Mouse (Mus musculus) heart, embryonic 13.5 days (tissue): Measurements from ENCODE around the gene Ezh2. TPM values are rescaled to one million over a fixed set of nuclear protein-coding genes. Genes with fewer than 3 reads are reported as not detected.
"Not testable (repeated sequence)": the region's sequence is repeated elsewhere in the genome, so short reads cannot be mapped to it uniquely, and the experiment has no call there.

Experiments used
- ATAC-seq: fragments of 200-750 bp; cut with Nextera tagmentation; 2 replicates; pipeline ENCODE4 v1.8.0; 2017; ENCODE audit warnings: moderate TSS enrichment; ENCODE audit not compliant: insufficient number of reproducible peaks, low FRiP score, low TSS enrichment; ENCODE audit errors: extremely low read depth
- H3K27ac ChIP-seq: fragments of 300-500 bp; sonication (generic); replicated peaks from 2 replicates; pipeline ENCODE4 v1.5.1; 2015; ENCODE audit warnings: moderate library complexity, mild to moderate bottlenecking, inconsistent platforms
- H3K27me3 ChIP-seq: fragments of 300-500 bp; sonication (generic); replicated peaks from 2 replicates; pipeline ENCODE4 v1.6.1; 2015; ENCODE audit warnings: mild to moderate bottlenecking, inconsistent platforms
- H3K36me3 ChIP-seq: fragments of 300-500 bp; sonication (generic); 2 replicates; pipeline ENCODE4 v1.6.1; 2015; ENCODE audit warnings: mild to moderate bottlenecking, inconsistent platforms
- H3K4me1 ChIP-seq: fragments of 300-500 bp; sonication (generic); 2 replicates; pipeline ENCODE4 v1.6.1; 2015; ENCODE audit warnings: inconsistent platforms
- H3K4me2 ChIP-seq: fragments of 300-500 bp; sonication (generic); 2 replicates; pipeline ENCODE4 v1.6.1; 2015; ENCODE audit warnings: inconsistent platforms, mild to moderate bottlenecking, moderate library complexity
- H3K4me3 ChIP-seq: fragments of 300-500 bp; sonication (generic); 2 replicates; pipeline ENCODE4 v1.5.1; 2015; ENCODE audit warnings: moderate library complexity, mild to moderate bottlenecking, inconsistent platforms
- H3K9ac ChIP-seq: fragments of 300-500 bp; sonication (generic); 2 replicates; pipeline ENCODE4 v1.6.1; 2015; ENCODE audit warnings: inconsistent platforms, mild to moderate bottlenecking, moderate library complexity
- H3K9me3 ChIP-seq: fragments of 300-500 bp; sonication (generic); 2 replicates; pipeline ENCODE4 v1.6.1; 2016; ENCODE audit warnings: inconsistent platforms
- WGBS: fragments of 180-500 bp; shearing (Covaris S2); methylation state at CpG from one replicate; pipeline ENCODE4 v1.1.7; 2015; ENCODE audit warnings: mixed read lengths; 5-methylcytosine and 5-hydroxymethylcytosine counted together
- polyA plus RNA-seq: library from polyadenylated mRNA; unstranded; fragments of >200 nt; fragmentation: Nextera tagmentation; extraction: Ambion mirVana; gene quantifications from 2 replicates; pipeline ENCODE4 v1.2.1, GENCODE M21; 2015

Ezh2 gene
- polyA plus RNA-seq, 1 experiment from 2014 or later = 56.9 TPM

- 6% methylated on average over 6 of the region's 6 CpGs for WGBS
- ATAC-seq = no peak
Observed at GRCm38 (mm10) chr6:47595696-47596095, 555 bp upstream of the Ezh2 start.

DNA sequence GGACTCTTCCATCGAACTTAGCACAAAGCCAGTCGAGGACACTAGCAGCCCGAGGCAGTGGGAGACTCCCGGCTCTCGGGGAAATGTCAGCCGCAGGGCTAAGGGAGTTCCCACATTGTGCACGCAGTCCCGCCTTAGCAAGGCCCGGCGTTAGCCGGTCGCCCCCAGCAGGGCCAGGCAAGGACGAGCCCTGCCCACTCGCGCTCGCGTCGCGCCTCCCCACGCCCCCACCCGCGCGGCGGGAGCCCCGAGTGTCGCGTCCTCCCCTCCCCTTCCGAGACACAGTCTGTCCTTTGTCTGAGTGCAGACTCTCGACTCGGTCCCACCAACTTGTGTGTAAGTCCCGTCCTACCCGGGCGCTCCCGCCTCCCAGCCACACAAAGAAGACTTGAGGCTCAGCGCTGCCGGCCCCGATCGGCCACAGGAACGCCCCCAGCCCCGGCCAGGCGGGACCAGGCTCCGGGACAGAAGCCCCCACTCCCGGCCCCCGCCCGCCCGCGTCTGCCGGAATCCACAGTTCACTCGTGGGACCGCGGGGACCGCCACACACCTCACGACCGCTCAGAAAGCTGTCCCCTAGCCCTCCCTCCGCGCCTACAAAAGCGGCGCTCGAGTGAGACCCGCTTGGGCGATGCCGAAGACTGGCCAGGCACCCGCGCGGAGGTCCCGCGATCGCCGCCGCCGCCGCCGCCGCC, 853 bp downstream of the Ezh2 start:
- Histone ChIP-seq H3K9me3 (no peaks in the 10 kb centered on the region), H3K36me3 (no peaks in the 10 kb centered on the region), H3K4me2 (peak overlapping the region; percentile 89), H3K27me3 (no peaks in the 10 kb centered on the region), H3K4me1 (peaks cover 21% of the 10 kb centered on the region), H3K4me3 (peak overlapping the region; percentile 96), H3K27ac (peak overlapping the region; percentile 99), H3K9ac (peak overlapping the region; percentile 99)
- WGBS = under 1% methylated on average over 71 of the region's 74 CpGs
- peak; percentile 65 for ATAC-seq

More at GRCm38 (mm10) chr6:47595696-47596095, 555 bp upstream of the Ezh2 start:
- Histone ChIP-seq H3K27me3 (no peaks in the 10 kb centered on the region), H3K4me3 (peak overlapping the region; percentile 96), H3K27ac (peak overlapping the region; percentile 99), H3K9ac (peak overlapping the region; percentile 88), H3K4me1 (peaks cover 17% of the 10 kb centered on the region), H3K36me3 (no peaks in the 10 kb centered on the region), H3K9me3 (no peaks in the 10 kb centered on the region), H3K4me2 (peak overlapping the region; percentile 89)

GRCm38 (mm10) chr6:47593590-47593989, 1.6 kb downstream of the Ezh2 start:
- ATAC-seq = no peak
- peak overlapping the region; percentile 89 for H3K4me2 ChIP-seq
- peaks cover 25% of the 10 kb centered on the region for H3K4me1 ChIP-seq
- no peaks in the 10 kb centered on the region for H3K9me3 ChIP-seq
- peak overlapping the region; percentile 96 for H3K4me3 ChIP-seq
- H3K27me3 ChIP-seq = no peaks in the 10 kb centered on the region
- peak overlapping the region; percentile 99 for H3K27ac ChIP-seq
- WGBS = 12% methylated on average over 9 of the region's 9 CpGs
- H3K36me3 ChIP-seq = no peaks in the 10 kb centered on the region
- peak overlapping the region; percentile 99 for H3K9ac ChIP-seq

GRCm38 (mm10) chr6:47587332-47587731, 7.8 kb downstream of the Ezh2 start:
- not testable (repeated sequence) for H3K4me2 ChIP-seq, H3K9ac ChIP-seq, H3K27ac ChIP-seq, H3K36me3 ChIP-seq, H3K27me3 ChIP-seq, H3K4me3 ChIP-seq, H3K9me3 ChIP-seq, ATAC-seq
- H3K4me1 ChIP-seq = peaks cover 21% of the 10 kb centered on the region
- WGBS = 91% methylated on average over 2 of the region's 2 CpGs

GRCm38 (mm10) chr6:47572887-47573286, 22.3 kb downstream of the Ezh2 start:
- Histone ChIP-seq H3K9me3 (no peaks in the 10 kb centered on the region), H3K27me3 (no peaks in the 10 kb centered on the region), H3K9ac (no peak overlapping the region), H3K27ac (no peak overlapping the region), H3K4me2 (no peak overlapping the region), H3K4me1 (no peaks in the 10 kb centered on the region), H3K4me3 (no peak overlapping the region), H3K36me3 (peaks cover 55% of the 10 kb centered on the region)
- 90% methylated on average over 2 of the region's 2 CpGs for WGBS
- no peak for ATAC-seq

DNA sequence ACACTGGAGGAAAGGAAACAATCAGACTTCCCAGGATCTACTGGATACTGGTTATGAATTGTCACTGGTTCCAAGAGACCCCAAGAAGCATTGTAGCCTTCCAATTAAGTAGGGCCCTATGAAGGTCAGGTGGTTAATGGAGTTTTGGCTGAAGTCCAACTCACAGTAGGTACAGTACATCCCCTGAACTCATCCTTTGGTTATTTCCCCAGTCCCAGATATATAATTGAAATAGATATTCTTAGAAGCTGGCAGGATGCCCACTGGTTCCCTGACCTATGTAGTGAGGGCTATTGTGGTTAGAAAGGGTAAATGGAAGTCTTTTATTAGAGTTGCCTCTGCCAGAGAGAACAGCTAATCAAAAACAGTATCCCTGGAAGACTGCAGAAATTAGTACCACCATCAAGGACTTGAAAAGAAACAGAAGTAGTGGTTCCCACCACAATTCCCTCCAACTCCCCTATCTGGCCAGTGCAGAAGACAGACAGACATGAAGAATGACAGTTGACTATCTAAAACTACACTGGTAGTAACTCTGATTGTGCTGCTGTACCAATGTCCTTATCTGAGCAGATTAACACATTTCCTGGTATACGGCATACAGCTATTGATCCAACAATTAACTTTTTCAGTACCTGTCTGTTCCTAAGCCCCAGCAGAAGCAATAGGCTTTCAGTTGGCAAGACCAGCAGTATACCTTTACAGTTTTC, 29.7 kb downstream of the Ezh2 start:
- peak overlapping the region; percentile 9; the same call in 1 of the 2 replicates for H3K27ac ChIP-seq
- 29% methylated on average over 1 of the region's 1 CpGs for WGBS
- H3K9me3 ChIP-seq = no peaks in the 10 kb centered on the region
- no peak for ATAC-seq
- H3K9ac ChIP-seq = no peak overlapping the region
- no peaks in the 10 kb centered on the region for H3K27me3 ChIP-seq
- no peak overlapping the region for H3K4me3 ChIP-seq
- H3K4me2 ChIP-seq = no peak overlapping the region
- H3K36me3 ChIP-seq = peaks cover 83% of the 10 kb centered on the region
- H3K4me1 ChIP-seq = peaks cover 16% of the 10 kb centered on the region

GRCm38 (mm10) chr6:47561426-47561825, 33.7 kb downstream of the Ezh2 start:
- no peaks in the 10 kb centered on the region for H3K9me3 ChIP-seq
- H3K36me3 ChIP-seq = peaks cover 78% of the 10 kb centered on the region
- WGBS = 84% methylated on average over 5 of the region's 5 CpGs
- no peak overlapping the region for H3K4me3 ChIP-seq
- H3K27ac ChIP-seq = no peak overlapping the region
- H3K27me3 ChIP-seq = no peaks in the 10 kb centered on the region
- H3K9ac ChIP-seq = no peak overlapping the region
- no peak overlapping the region for H3K4me2 ChIP-seq
- no peak for ATAC-seq
- H3K4me1 ChIP-seq = peaks cover 15% of the 10 kb centered on the region

- no peaks in the 10 kb centered on the region for H3K27me3 ChIP-seq
- H3K4me1 ChIP-seq = peaks cover 9% of the 10 kb centered on the region
- H3K27ac ChIP-seq = no peak overlapping the region
- H3K36me3 ChIP-seq = peaks cover 78% of the 10 kb centered on the region
- H3K4me2 ChIP-seq = no peak overlapping the region
- H3K9ac ChIP-seq = no peak overlapping the region
- no peak overlapping the region for H3K4me3 ChIP-seq
- no peak for ATAC-seq
- 63% methylated on average over 2 of the region's 2 CpGs for WGBS
- H3K9me3 ChIP-seq = no peaks in the 10 kb centered on the region
Observed at GRCm38 (mm10) chr6:47560846-47561245, 34.3 kb downstream of the Ezh2 start.

DNA sequence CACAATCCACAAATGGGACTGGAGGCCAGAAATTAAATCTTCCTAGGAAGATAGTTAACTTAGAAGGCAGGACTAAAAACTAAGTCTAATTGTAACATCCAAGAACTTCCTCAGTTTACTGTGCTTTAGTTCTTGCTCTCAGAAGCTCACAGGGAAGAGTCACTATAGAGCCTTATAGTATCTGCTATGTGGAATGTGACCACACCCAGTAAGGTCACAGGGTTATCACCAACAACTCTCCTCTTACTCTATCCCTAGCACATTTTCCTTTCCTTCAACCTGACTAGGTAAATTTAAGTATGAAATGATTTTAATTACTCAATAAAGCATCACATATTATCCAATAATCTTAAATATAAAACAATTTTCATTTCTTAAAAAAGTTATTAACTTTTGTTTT, 34.7 kb downstream of the Ezh2 start:
- peaks cover 80% of the 10 kb centered on the region for H3K36me3 ChIP-seq
- H3K9me3 ChIP-seq = no peaks in the 10 kb centered on the region
- H3K4me2 ChIP-seq = no peak overlapping the region
- H3K4me1 ChIP-seq = peaks cover 5% of the 10 kb centered on the region
- H3K9ac ChIP-seq = no peak overlapping the region
- H3K27me3 ChIP-seq = no peaks in the 10 kb centered on the region
- H3K27ac ChIP-seq = no peak overlapping the region
- ATAC-seq = no peak
- H3K4me3 ChIP-seq = no peak overlapping the region

- H3K27ac ChIP-seq = no peak overlapping the region
- H3K9ac ChIP-seq = no peak overlapping the region
- peaks cover 84% of the 10 kb centered on the region for H3K36me3 ChIP-seq
- no peaks in the 10 kb centered on the region for H3K27me3 ChIP-seq
- no peaks in the 10 kb centered on the region for H3K9me3 ChIP-seq
- H3K4me1 ChIP-seq = no peaks in the 10 kb centered on the region; the same call in 1 of the 2 replicates
- no peak for ATAC-seq
- WGBS = 85% methylated on average over 2 of the region's 2 CpGs
- no peak overlapping the region for H3K4me2 ChIP-seq
- H3K4me3 ChIP-seq = no peak overlapping the region
Observed at GRCm38 (mm10) chr6:47559287-47559686, 35.9 kb downstream of the Ezh2 start.

GRCm38 (mm10) chr6:47552280-47552679, 42.9 kb downstream of the Ezh2 start:
- H3K36me3 ChIP-seq = peaks cover 87% of the 10 kb centered on the region

DNA sequence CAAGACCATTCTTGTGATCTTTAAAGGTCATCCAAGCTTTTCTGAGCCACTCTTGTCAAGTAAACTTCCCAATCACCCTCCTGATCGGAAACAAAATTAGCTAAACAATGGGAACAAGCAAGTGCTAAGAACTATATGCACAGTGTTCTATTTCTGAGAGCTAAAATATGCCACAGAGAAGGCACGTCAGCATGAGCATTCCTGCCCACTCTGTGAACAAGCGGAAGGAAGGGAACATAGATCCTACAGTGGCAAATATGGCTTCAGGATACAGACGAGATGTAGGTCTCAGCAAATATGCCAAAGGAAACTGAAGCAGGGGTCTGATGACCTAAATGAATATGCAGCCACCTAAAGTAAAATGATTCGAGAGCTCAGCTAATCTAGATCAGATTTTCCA, 59.8 kb downstream of the Ezh2 start:
- Histone ChIP-seq H3K4me2 (no peak overlapping the region), H3K27ac (no peak overlapping the region), H3K4me1 (no peaks in the 10 kb centered on the region), H3K9me3 (no peaks in the 10 kb centered on the region), H3K4me3 (no peak overlapping the region), H3K27me3 (no peaks in the 10 kb centered on the region), H3K36me3 (peaks cover 77% of the 10 kb centered on the region), H3K9ac (no peak overlapping the region)
- no peak for ATAC-seq
- WGBS = 84% methylated on average over 5 of the region's 5 CpGs

More at GRCm38 (mm10) chr6:47552280-47552679, 42.9 kb downstream of the Ezh2 start:
- Histone ChIP-seq H3K9me3 (no peaks in the 10 kb centered on the region), H3K4me3 (no peak overlapping the region), H3K4me1 (no peaks in the 10 kb centered on the region), H3K4me2 (no peak overlapping the region), H3K9ac (no peak overlapping the region), H3K27me3 (no peaks in the 10 kb centered on the region), H3K27ac (no peak overlapping the region)
- no peak for ATAC-seq
- WGBS = 68% methylated on average over 4 of the region's 4 CpGs
